ENCODE assay signal across 23 mouse cellular contexts in the genomic region with DNA sequence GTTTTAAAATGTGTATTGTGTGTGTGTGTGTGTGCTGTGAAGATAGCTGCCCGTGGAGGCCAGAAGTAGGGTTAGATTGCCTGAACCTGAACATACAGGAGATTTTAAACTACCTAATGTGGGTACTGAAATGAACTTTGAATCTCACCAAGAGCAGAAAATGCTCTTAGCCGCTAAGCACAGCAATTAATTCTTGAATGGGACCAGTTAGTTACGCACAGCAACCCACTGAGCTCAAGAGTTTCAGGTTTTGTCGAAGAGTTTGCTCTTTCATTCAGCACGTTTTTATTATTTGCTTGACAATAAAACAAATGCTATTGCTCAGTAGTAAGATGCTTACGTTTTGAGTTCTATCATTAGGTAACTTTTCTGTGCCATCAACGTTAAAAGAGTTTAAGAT.
"Had no signal": no experiment of that assay in that cellular context is flagged by ENCODE, and none has a peak within 500 bp of the region (broad histone marks: within the 10 kb centered on the region; RNA-seq: fewer than 3 reads in every experiment).

No protein-coding gene starts in this region.

- H3K4me3 ChIP-seq: heart, embryonic 10.5 days; heart, embryonic 12.5 days; hindbrain, embryonic 13.5 days; hindbrain, embryonic 15.5 days; kidney, embryonic 15.5 days; limb, embryonic 13.5 days; limb, embryonic 15.5 days; liver, embryonic 12.5 days had no signal

- DNase-seq: gastrocnemius, postnatal 14 days; gastrocnemius, postnatal 36 days; heart, adult 18-20 months; heart, postnatal 10 days; heart, postnatal 36 days; kidney, adult 11 months; kidney, adult 2 months; kidney, adult 9 months; kidney, postnatal 14 days; kidney, postnatal 36 days; layer of hippocampus, postnatal 36 days; left cerebral cortex, postnatal 4 days had no signal

- H3K27ac ChIP-seq: heart, embryonic 10.5 days; hindbrain, embryonic 13.5 days; hindbrain, embryonic 15.5 days; hindbrain, postnatal 0 days; kidney, embryonic 15.5 days; kidney, postnatal 0 days; limb, embryonic 13.5 days; limb, embryonic 15.5 days; liver, embryonic 12.5 days; liver, embryonic 14.5 days had no signal
